Mouse (Mus musculus) neural tube, embryonic 10.5 days (tissue): Measurements from ENCODE around the gene Poln.

Experiments
- DNase-seq: peaks from one replicate; pipeline ENCODE4 v3.0.0-alpha.2; 2017; ENCODE audit warnings: low spot score; ENCODE audit errors: extremely low spot score

Gene Poln

GRCm38 (mm10) chr5:33994671-33995625 lies 174.3 kb downstream of the Poln start:
- DNase-seq = peak; percentile 31

- peak; percentile 95 for DNase-seq
Observed at GRCm38 (mm10) chr5:33983309-33984121, 185.7 kb downstream of the Poln start, which contains the start of gene Gm1673. TSS of gene Gm1673 (plus strand) at chr5:33983433.

- DNase-seq = peak; percentile 28
Observed at GRCm38 (mm10) chr5:33982731-33983259, 186.5 kb downstream of the Poln start.

- no peak for DNase-seq
Observed at GRCm38 (mm10) chr5:33976267-33976666, 193.0 kb downstream of the Poln start.

GRCm38 (mm10) chr5:33974736-33975135 lies 194.5 kb downstream of the Poln start:
- no peak for DNase-seq

- no peak for DNase-seq
Observed at GRCm38 (mm10) chr5:33959382-33959781, 209.9 kb downstream of the Poln start.
